Mouse (Mus musculus) testis, adult 2 months (tissue): Measurements from ENCODE around the gene Dlg2.

Experiments
- CTCF ChIP-seq: fragments of 200-500 bp; IDR thresholded peaks from 2 replicates; pipeline ENCODE4 v1.5.1; 2012; ENCODE audit warnings: low read depth, mild to moderate bottlenecking, inconsistent platforms, low read length, moderate library complexity; ENCODE audit not compliant: control insufficient read depth, insufficient read depth, insufficient replicate concordance
- POLR2A ChIP-seq: fragments of 200-500 bp; IDR thresholded peaks from 2 replicates; pipeline ENCODE4 v1.6.1; 2012; ENCODE audit warnings: low read depth, mild to moderate bottlenecking, inconsistent platforms, low read length, moderate library complexity; ENCODE audit not compliant: control insufficient read depth

DNA sequence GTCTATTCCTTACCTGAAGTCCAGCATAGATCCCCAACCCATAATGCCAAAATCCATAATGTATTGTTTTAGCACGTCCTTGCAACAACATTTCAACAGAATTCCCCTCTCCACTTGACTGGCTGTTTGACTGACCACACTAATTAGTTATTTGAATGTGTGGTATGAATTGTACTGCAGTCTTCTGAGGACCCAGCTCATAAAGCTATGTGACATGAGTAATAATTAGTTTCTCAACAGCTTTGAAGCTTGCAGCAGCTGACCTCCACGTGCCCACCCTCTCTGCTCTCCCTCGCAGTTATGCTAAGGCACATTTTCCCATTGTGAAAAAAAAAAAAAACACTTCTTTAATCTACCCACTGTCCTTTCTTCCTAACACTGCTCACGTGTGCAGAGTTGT lies 1590.4 kb downstream of the Dlg2 start:
- TF ChIP-seq CTCF (no peak), POLR2A (no peak)
